Mouse (Mus musculus) intestine, embryonic 16.5 days (tissue): Measurements from ENCODE around the gene Shisal1. TPM values are rescaled to one million over a fixed set of nuclear protein-coding genes. Genes with fewer than 3 reads are reported as not detected.

Source experiments
- ATAC-seq: fragments of 200-750 bp; cut with Nextera tagmentation; 2 replicates; pipeline ENCODE4 v1.8.0; 2017; ENCODE audit warnings: moderate TSS enrichment, moderate library complexity
- H3K27ac ChIP-seq: fragments of 300-500 bp; sonication (generic); 2 replicates; pipeline ENCODE4 v1.5.1; 2014; ENCODE audit warnings: mild to moderate bottlenecking, low read length
- H3K27me3 ChIP-seq: fragments of 300-500 bp; sonication (generic); replicated peaks from 2 replicates; pipeline ENCODE4 v1.6.1; 2014; ENCODE audit warnings: low read length, control low read depth, mixed read lengths; ENCODE audit not compliant: control insufficient read depth, insufficient read depth
- H3K36me3 ChIP-seq: fragments of 300-500 bp; sonication (generic); 2 replicates; pipeline ENCODE4 v1.6.1; 2014; ENCODE audit warnings: low read length, control low read depth; ENCODE audit not compliant: control insufficient read depth, insufficient read depth
- H3K4me1 ChIP-seq: fragments of 300-500 bp; sonication (generic); 2 replicates; pipeline ENCODE4 v1.6.1; 2014; ENCODE audit warnings: low read length, control low read depth, mixed read lengths; ENCODE audit not compliant: control insufficient read depth, insufficient read depth
- H3K4me2 ChIP-seq: fragments of 300-500 bp; sonication (generic); 2 replicates; pipeline ENCODE4 v1.6.1; 2014; ENCODE audit warnings: low read depth, low read length, control low read depth
- H3K4me3 ChIP-seq: fragments of 300-500 bp; sonication (generic); 2 replicates; pipeline ENCODE4 v1.5.1; 2014; ENCODE audit warnings: mild to moderate bottlenecking, low read length
- H3K9ac ChIP-seq: fragments of 300-500 bp; sonication (generic); 2 replicates; pipeline ENCODE4 v1.6.1; 2014; ENCODE audit warnings: low read depth, low read length
- H3K9me3 ChIP-seq: fragments of 300-500 bp; sonication (generic); 2 replicates; pipeline ENCODE4 v1.6.1; 2016; ENCODE audit warnings: low read length, control low read depth; ENCODE audit not compliant: control insufficient read depth
- WGBS: fragments of 180-500 bp; shearing (Covaris S2); extraction: QIAGEN DNeasy Blood & Tissue Kit; methylation state at CpG from one replicate; pipeline ENCODE4 v1.1.7; 2014; 5-methylcytosine and 5-hydroxymethylcytosine counted together
- polyA plus RNA-seq: library from polyadenylated mRNA; unstranded; fragments of >200 nt; fragmentation: Nextera tagmentation; extraction: Ambion mirVana; gene quantifications from 2 replicates; pipeline ENCODE4 v1.2.1, GENCODE M21; 2015

Shisal1 gene
- polyA plus RNA-seq, 1 experiment from 2014 or later: 0.77 TPM

GRCm38 (mm10) chr15:84458983-84459382, 12.1 kb upstream of the Shisal1 start:
- H3K4me1 ChIP-seq: no peaks in the 10 kb centered on the region
- H3K4me2 ChIP-seq: no peak overlapping the region
- no peaks in the 10 kb centered on the region for H3K9me3 ChIP-seq
- H3K27ac ChIP-seq: no peak overlapping the region
- H3K4me3 ChIP-seq: no peak overlapping the region
- 75% methylated on average over 6 of the region's 6 CpGs for WGBS
- no peaks in the 10 kb centered on the region for H3K27me3 ChIP-seq
- no peak overlapping the region for H3K9ac ChIP-seq
- H3K36me3 ChIP-seq: no peaks in the 10 kb centered on the region
- no peak for ATAC-seq

GRCm38 (mm10) chr15:84455286-84455685, 8.4 kb upstream of the Shisal1 start:
- Histone ChIP-seq H3K27ac (no peak overlapping the region), H3K9me3 (no peaks in the 10 kb centered on the region), H3K4me3 (no peak overlapping the region), H3K4me2 (no peak overlapping the region), H3K36me3 (no peaks in the 10 kb centered on the region), H3K27me3 (no peaks in the 10 kb centered on the region), H3K9ac (no peak overlapping the region), H3K4me1 (peaks cover 7% of the 10 kb centered on the region)
- no peak for ATAC-seq
- 91% methylated on average over 6 of the region's 6 CpGs for WGBS

GRCm38 (mm10) chr15:84453091-84453490, 6.2 kb upstream of the Shisal1 start:
- WGBS: 75% methylated on average over 2 of the region's 2 CpGs
- Histone ChIP-seq H3K27ac (no peak overlapping the region), H3K36me3 (no peaks in the 10 kb centered on the region), H3K9me3 (no peaks in the 10 kb centered on the region), H3K27me3 (peaks cover 3% of the 10 kb centered on the region; the same call in 1 of the 2 replicates), H3K9ac (no peak overlapping the region), H3K4me1 (peaks cover 11% of the 10 kb centered on the region), H3K4me2 (no peak overlapping the region), H3K4me3 (no peak overlapping the region)
- no peak for ATAC-seq

GRCm38 (mm10) chr15:84450441-84451183, 3.7 kb upstream of the Shisal1 start:
- H3K9me3 ChIP-seq: no peaks in the 10 kb centered on the region
- peak; percentile 60 for ATAC-seq
- H3K4me2 ChIP-seq: peak overlapping the region; percentile 30
- H3K4me1 ChIP-seq: peaks cover 11% of the 10 kb centered on the region
- 5% methylated on average over 21 of the region's 21 CpGs for WGBS
- no peak overlapping the region for H3K27ac ChIP-seq
- peaks cover 22% of the 10 kb centered on the region for H3K27me3 ChIP-seq
- H3K36me3 ChIP-seq: no peaks in the 10 kb centered on the region
- H3K4me3 ChIP-seq: no peak overlapping the region
- H3K9ac ChIP-seq: 0 out of 2 replicates have a peak overlapping the region, but pooled peaks have one; percentile 5

- ATAC-seq: no peak
- H3K9me3 ChIP-seq: no peaks in the 10 kb centered on the region
- WGBS: 2% methylated on average over 85 of the region's 99 CpGs
Measured at GRCm38 (mm10) chr15:84445812-84446716, 833 bp downstream of the Shisal1 start.

GRCm38 (mm10) chr15:84444181-84444580, 2.7 kb downstream of the Shisal1 start:
- Histone ChIP-seq H3K9ac (no peak overlapping the region), H3K4me1 (no peaks in the 10 kb centered on the region), H3K27ac (no peak overlapping the region), H3K4me2 (no peak overlapping the region), H3K4me3 (no peak overlapping the region), H3K9me3 (no peaks in the 10 kb centered on the region), H3K27me3 (peaks cover 37% of the 10 kb centered on the region), H3K36me3 (no peaks in the 10 kb centered on the region)
- WGBS: 35% methylated on average over 7 of the region's 7 CpGs
- peak; percentile 20; the same call in 1 of the 2 replicates for ATAC-seq

More at GRCm38 (mm10) chr15:84445812-84446716, 833 bp downstream of the Shisal1 start:
- H3K36me3 ChIP-seq: no peaks in the 10 kb centered on the region
- H3K4me1 ChIP-seq: peaks cover 11% of the 10 kb centered on the region
- no peak overlapping the region for H3K27ac ChIP-seq
- H3K9ac ChIP-seq: peak overlapping the region; percentile 59
- peak overlapping the region; percentile 51 for H3K4me3 ChIP-seq
- peaks cover 40% of the 10 kb centered on the region for H3K27me3 ChIP-seq
- H3K4me2 ChIP-seq: peak overlapping the region; percentile 91

- ATAC-seq: no peak
- no peak overlapping the region for H3K27ac ChIP-seq
- no peaks in the 10 kb centered on the region for H3K4me1 ChIP-seq
- no peak overlapping the region for H3K9ac ChIP-seq
- 58% methylated on average over 10 of the region's 10 CpGs for WGBS
- H3K9me3 ChIP-seq: no peaks in the 10 kb centered on the region
- no peak overlapping the region for H3K4me3 ChIP-seq
- H3K4me2 ChIP-seq: no peak overlapping the region
- H3K27me3 ChIP-seq: peaks cover 37% of the 10 kb centered on the region
- H3K36me3 ChIP-seq: no peaks in the 10 kb centered on the region
Measured at GRCm38 (mm10) chr15:84443631-84444030, 3.3 kb downstream of the Shisal1 start.

- Histone ChIP-seq H3K4me1 (no peaks in the 10 kb centered on the region), H3K27ac (no peak overlapping the region), H3K4me3 (no peak overlapping the region), H3K9me3 (no peaks in the 10 kb centered on the region), H3K4me2 (no peak overlapping the region), H3K9ac (no peak overlapping the region), H3K36me3 (no peaks in the 10 kb centered on the region), H3K27me3 (peaks cover 26% of the 10 kb centered on the region)
- 44% methylated on average over 14 of the region's 14 CpGs for WGBS
- peak; percentile 41; the same call in 1 of the 2 replicates for ATAC-seq
Measured at GRCm38 (mm10) chr15:84441682-84442315, 5.1 kb downstream of the Shisal1 start.

GRCm38 (mm10) chr15:84440820-84441219, 6.1 kb downstream of the Shisal1 start:
- WGBS: 42% methylated on average over 3 of the region's 3 CpGs
- no peak for ATAC-seq
- Histone ChIP-seq H3K27me3 (peaks cover 20% of the 10 kb centered on the region), H3K4me1 (no peaks in the 10 kb centered on the region), H3K9me3 (no peaks in the 10 kb centered on the region), H3K9ac (no peak overlapping the region), H3K27ac (no peak overlapping the region), H3K4me2 (no peak overlapping the region), H3K36me3 (no peaks in the 10 kb centered on the region), H3K4me3 (no peak overlapping the region)
